Mouse (Mus musculus): ENCODE measurements around the gene Pigr.

- TF ChIP-seq CTCF (IDR thresholded peaks at IDR 0.05; ENCODE audit: extremely low read depth, insufficient read depth, insufficient read length, insufficient replicate concordance) (no peak), POLR2A (IDR thresholded peaks at IDR 0.05; ENCODE audit: low read depth, low read length) (peak; percentile 43)
Observed at GRCm38 (mm10) chr1:130820316-130821148, 6.0 kb upstream of the Pigr start.

Data from spleen, adult 2 months (tissue).